Mouse (Mus musculus): Measurements from ENCODE around the gene Ttc7b. TPM values are rescaled to one million over a fixed set of nuclear protein-coding genes. Genes with fewer than 3 reads are reported as not detected.

Gene Ttc7b
- total RNA-seq, 2 experiments from 2014 or later = 229 to 246 TPM

- no peak for DNase-seq (ENCODE audit: low spot score in 2 of 2)
- intact Hi-C loops (cut with DNase I) = no loop called here
These were observed 22.6 kb downstream of the Ttc7b start for GRCm38 (mm10) chr12:100498006-100498405.

- intact Hi-C loops (cut with DNase I) = no loop called here
- DNase-seq (ENCODE audit: low spot score in 2 of 2) = no peak
These were observed 25.5 kb downstream of the Ttc7b start for GRCm38 (mm10) chr12:100495083-100495482.

GRCm38 (mm10) chr12:100493211-100493610 lies 27.4 kb downstream of the Ttc7b start:
- intact Hi-C loops (cut with DNase I) = no loop called here
- DNase-seq (ENCODE audit: low spot score in 2 of 2) = no peak

- no peak for DNase-seq (ENCODE audit: low spot score in 2 of 2)
- intact Hi-C loops (cut with DNase I) = no loop called here
These were observed 27.9 kb downstream of the Ttc7b start for GRCm38 (mm10) chr12:100492676-100493075.

GRCm38 (mm10) chr12:100491967-100492611 lies 28.5 kb downstream of the Ttc7b start:
- no peak for DNase-seq (ENCODE audit: low spot score in 2 of 2)
- intact Hi-C loops (cut with DNase I) = no loop called here

GRCm38 (mm10) chr12:100489799-100490198 lies 30.8 kb downstream of the Ttc7b start:
- DNase-seq (ENCODE audit: low spot score in 2 of 2) = peak in 1 of 2 experiments; percentile 50
- intact Hi-C loops (cut with DNase I) = no loop called here

- DNase-seq (ENCODE audit: low spot score in 2 of 2) = no peak
- intact Hi-C loops (cut with DNase I) = no loop called here
These were observed 32.3 kb downstream of the Ttc7b start for GRCm38 (mm10) chr12:100488368-100488767.

- intact Hi-C loops (cut with DNase I) = no loop called here
- no peak for DNase-seq (ENCODE audit: low spot score in 2 of 2)
These were observed 34.4 kb downstream of the Ttc7b start for GRCm38 (mm10) chr12:100486232-100486631.

- intact Hi-C loops (cut with DNase I) = loop anchor here (5.0 kb wide), 2 partner anchors 89 to 281 kb away; no protein-coding TSS in a partner anchor
- no peak for DNase-seq (ENCODE audit: low spot score in 2 of 2)
These were observed 37.6 kb downstream of the Ttc7b start for GRCm38 (mm10) chr12:100483054-100483453.

- no peak for DNase-seq (ENCODE audit: low spot score in 2 of 2)
- intact Hi-C loops (cut with DNase I) = loop anchor here (5.0 kb wide), 2 partner anchors 90 to 280 kb away; no protein-coding TSS in a partner anchor
These were observed 38.4 kb downstream of the Ttc7b start for GRCm38 (mm10) chr12:100482255-100482654.

- intact Hi-C loops (cut with DNase I) = loop anchor here (5.0 kb wide), 2 partner anchors 91 to 279 kb away; no protein-coding TSS in a partner anchor
- DNase-seq (ENCODE audit: low spot score in 2 of 2) = no peak
These were observed 39.1 kb downstream of the Ttc7b start for GRCm38 (mm10) chr12:100481443-100482026.

- intact Hi-C loops (cut with DNase I) = loop anchor here (5.0 kb wide), 2 partner anchors 91 to 279 kb away; no protein-coding TSS in a partner anchor
- peak; percentile 69 to 86 for DNase-seq (ENCODE audit: low spot score in 2 of 2)
These were observed 39.8 kb downstream of the Ttc7b start for GRCm38 (mm10) chr12:100480642-100481442.

- intact Hi-C loops (cut with DNase I) = loop anchor here (5.0 kb wide), 3 partner anchors 38 to 278 kb away; no protein-coding TSS in a partner anchor
These were observed 40.6 kb downstream of the Ttc7b start for GRCm38 (mm10) chr12:100479892-100480621.

GRCm38 (mm10) chr12:100479270-100479869 lies 41.3 kb downstream of the Ttc7b start:
- intact Hi-C loops (cut with DNase I) = loop anchor here (5.0 kb wide), 1 partner anchor 37 kb away; no protein-coding TSS in a partner anchor
- DNase-seq (ENCODE audit: low spot score in 2 of 2) = no peak

More at GRCm38 (mm10) chr12:100479892-100480621, 40.6 kb downstream of the Ttc7b start:
- DNase-seq (ENCODE audit: low spot score in 2 of 2) = no peak

GRCm38 (mm10) chr12:100478615-100479014 lies 42.0 kb downstream of the Ttc7b start:
- intact Hi-C loops (cut with DNase I) = loop anchor here (1.0 to 5.0 kb wide), 2 partner anchors 36 to 117 kb away; no protein-coding TSS in a partner anchor
- peak in 1 of 2 experiments; percentile 54 for DNase-seq (ENCODE audit: low spot score in 2 of 2)

GRCm38 (mm10) chr12:100478151-100478550 lies 42.5 kb downstream of the Ttc7b start:
- DNase-seq (ENCODE audit: low spot score in 2 of 2) = no peak
- intact Hi-C loops (cut with DNase I) = loop anchor here (1.0 to 5.0 kb wide), 2 partner anchors 36 to 117 kb away; no protein-coding TSS in a partner anchor

GRCm38 (mm10) chr12:100477474-100477873 lies 43.2 kb downstream of the Ttc7b start:
- peak; percentile 56 to 60 for DNase-seq (ENCODE audit: low spot score in 2 of 2)
- intact Hi-C loops (cut with DNase I) = loop anchor here (5.0 kb wide), 1 partner anchor 35 kb away; no protein-coding TSS in a partner anchor

GRCm38 (mm10) chr12:100476351-100476750 lies 44.3 kb downstream of the Ttc7b start:
- DNase-seq (ENCODE audit: low spot score in 2 of 2) = no peak
- intact Hi-C loops (cut with DNase I) = loop anchor here (5.0 kb wide), 1 partner anchor 34 kb away; no protein-coding TSS in a partner anchor

GRCm38 (mm10) chr12:100475489-100475888 lies 45.1 kb downstream of the Ttc7b start:
- no peak for DNase-seq (ENCODE audit: low spot score in 2 of 2)
- intact Hi-C loops (cut with DNase I) = loop anchor here (5.0 kb wide), 1 partner anchor 33 kb away; no protein-coding TSS in a partner anchor
